Mouse (Mus musculus) thymus, postnatal 14 days (tissue): ENCODE measurements at regions not wholly inside any gene's neighbourhood (a gene's known extent, or its start where the extent isn't known, plus 50 kb on each side); places are given as distances from the start of the nearest gene placed in this dataset.

ENCODE experiments used
- DNase-seq: peaks from one replicate; pipeline ENCODE4 v3.0.0; 2021

DNA sequence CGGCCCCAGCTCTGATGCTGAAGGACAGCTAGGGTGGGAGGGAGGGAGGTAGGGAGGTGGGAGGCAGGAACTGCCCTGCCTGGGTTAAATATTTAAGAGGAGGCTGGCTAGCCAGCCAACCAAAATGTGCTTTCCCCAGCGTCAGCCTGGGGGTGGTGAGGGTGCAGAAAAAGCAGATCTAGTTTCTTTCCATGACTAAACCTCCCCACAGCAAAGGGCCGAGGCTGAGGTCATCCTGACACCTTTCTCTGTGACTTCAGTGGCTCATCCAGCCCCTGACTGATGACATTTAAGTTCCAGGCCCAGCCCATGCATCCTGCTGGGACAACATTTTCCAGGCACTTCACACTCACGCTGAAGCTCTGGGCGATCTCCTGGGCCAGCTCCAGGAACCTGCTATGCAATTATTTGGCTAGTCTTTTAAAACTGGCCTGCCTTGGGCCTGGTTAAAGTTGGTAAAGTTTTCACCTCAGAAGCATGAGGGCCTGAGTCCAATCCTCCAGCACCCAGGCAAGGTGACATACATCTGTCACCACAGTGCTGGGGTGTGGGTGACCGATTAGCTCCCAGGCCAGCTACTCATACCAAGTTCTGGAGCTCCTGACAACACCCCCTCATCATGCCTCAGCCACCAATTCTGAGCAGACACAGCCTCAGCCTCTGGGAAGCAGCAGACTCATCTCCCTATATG, 243.8 kb upstream of the Sulf2 start:
- DNase-seq, result no peak

- DNase-seq, result no peak
Measured at GRCm38 (mm10) chr2:166398774-166399139, 243.3 kb upstream of the Sulf2 start.

- DNase-seq, result no peak
Measured at GRCm38 (mm10) chr2:166398156-166398555, 242.7 kb upstream of the Sulf2 start.

DNA sequence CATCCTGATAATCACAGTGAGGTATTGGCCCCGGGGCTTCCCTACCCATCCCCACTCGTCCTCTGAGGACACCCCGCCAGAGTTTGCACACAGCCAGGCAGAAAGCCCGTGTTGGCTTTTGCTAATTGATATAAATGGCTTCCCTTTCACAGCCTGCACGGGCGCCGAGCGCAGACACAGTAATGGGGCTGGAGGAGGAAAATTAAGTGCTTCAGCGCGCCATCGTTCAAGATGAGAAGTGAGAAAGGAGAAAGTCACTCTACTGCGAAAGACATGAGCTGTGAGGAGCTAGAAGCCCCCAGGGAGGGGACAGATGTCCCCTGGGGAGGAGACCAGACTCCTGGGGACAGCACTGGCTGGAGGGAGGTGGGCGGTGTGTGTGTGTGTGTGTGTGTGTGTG, 239.2 kb upstream of the Sulf2 start:
- no peak for DNase-seq

GRCm38 (mm10) chr2:166391176-166391575, 235.7 kb upstream of the Sulf2 start:
- no peak for DNase-seq

DNA sequence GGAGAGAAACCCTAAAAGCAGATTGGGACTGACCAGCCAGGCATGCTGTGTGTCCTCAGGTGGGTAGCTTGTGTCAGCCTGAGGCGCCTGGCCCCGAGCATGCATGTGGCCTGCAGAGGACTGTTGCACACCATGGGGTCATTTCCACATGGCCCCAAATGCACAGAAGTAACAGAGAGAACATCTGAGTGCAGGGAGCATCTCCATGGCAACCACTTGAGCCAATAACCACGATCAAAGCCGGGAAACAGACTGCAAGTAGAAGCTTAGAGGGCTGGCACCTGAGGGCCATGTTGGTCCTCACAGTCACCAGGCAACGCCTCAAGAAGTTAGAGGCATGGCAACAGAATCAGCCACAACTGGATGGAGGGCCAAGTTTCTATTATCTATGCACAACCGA, 232.6 kb upstream of the Sulf2 start:
- DNase-seq, result no peak

DNA sequence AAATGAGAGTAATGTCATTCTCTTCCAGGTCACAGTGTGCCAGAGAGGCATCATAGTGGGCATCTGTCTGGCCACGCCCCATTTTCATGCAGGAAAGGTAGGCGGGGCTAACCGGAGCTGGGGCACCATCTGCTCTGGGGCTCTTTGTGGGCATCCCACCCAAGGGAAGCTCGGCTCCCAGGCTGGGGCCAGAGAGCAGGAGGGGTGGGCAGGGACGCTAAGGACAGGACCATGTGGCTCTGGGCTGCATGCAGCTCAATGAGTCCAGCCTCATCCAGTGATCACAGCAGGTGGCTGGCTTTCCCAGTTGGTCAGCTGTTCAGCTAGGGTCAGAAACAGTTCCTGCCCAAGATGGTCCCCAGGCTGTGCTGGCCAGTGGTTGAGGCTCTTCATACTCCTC, 231.4 kb upstream of the Sulf2 start:
- no peak for DNase-seq

DNA sequence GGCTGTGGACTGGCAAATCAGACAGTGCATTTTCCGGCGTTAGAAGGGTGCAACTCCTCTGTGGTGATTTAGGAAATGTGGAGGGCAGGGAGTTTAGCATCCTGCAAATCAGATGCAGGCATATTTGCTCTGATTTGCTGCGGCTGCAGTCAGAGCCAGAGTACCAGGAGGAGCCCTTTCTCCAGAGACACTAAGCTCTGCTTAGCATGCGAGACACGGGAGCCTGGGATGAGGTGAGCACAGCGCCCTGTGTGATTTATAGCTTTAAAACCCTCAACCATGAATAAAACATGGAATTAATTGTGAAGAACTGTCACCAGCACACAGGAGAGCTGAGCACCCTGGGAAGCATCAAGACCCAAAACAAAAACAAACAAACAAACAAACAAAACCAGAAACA, 229.1 kb upstream of the Sulf2 start:
- no peak for DNase-seq

DNA sequence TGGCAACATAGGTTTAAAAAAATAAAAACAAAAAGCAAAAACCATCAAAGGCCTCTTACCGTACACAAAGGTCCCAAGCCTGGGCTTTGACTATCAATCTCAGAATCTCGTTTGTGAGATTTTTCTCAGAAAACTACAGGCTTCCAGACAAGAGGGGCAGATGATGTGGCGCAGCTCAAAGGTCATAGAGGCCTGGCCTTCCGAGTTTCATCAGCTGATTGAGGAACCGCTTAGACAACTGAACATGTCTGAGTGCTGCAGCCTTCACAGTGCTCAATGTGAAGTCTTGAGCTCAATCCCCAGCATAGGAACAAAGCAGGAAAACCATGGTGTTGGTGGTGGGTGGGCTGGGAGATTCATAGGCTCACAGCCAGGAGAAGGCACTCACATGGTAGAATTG, 227.9 kb upstream of the Sulf2 start:
- DNase-seq, result no peak

GRCm38 (mm10) chr2:166382180-166382579, 226.7 kb upstream of the Sulf2 start:
- DNase-seq, result no peak

- no peak for DNase-seq
Measured at GRCm38 (mm10) chr2:166380854-166381253, 225.4 kb upstream of the Sulf2 start.

- DNase-seq, result no peak
Measured at GRCm38 (mm10) chr2:166378325-166378724, 222.9 kb upstream of the Sulf2 start.

DNA sequence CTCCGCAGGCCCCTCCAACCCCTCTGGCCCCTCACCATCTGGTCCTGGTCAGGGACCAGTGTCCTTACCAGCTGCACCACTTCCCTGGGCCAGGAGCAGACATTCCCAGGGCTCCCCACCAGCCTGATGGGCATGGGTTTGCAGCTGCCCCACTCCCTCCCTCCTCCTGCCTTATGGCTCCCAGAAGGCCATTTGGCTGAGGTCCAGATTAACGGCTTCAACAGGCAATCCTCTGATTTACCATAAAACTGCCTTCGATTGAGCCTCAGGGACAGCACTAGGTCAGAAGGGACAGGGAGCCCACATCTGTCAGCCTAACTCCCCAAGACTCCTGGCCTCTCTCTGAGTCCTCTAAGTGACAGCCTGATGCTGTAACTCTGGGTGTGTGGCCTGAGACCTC, 221.9 kb upstream of the Sulf2 start:
- DNase-seq, result no peak

- DNase-seq, result no peak
Measured at GRCm38 (mm10) chr2:166375639-166376038, 220.2 kb upstream of the Sulf2 start.

- no peak for DNase-seq
Measured at GRCm38 (mm10) chr2:166370776-166371175, 215.3 kb upstream of the Sulf2 start.

DNA sequence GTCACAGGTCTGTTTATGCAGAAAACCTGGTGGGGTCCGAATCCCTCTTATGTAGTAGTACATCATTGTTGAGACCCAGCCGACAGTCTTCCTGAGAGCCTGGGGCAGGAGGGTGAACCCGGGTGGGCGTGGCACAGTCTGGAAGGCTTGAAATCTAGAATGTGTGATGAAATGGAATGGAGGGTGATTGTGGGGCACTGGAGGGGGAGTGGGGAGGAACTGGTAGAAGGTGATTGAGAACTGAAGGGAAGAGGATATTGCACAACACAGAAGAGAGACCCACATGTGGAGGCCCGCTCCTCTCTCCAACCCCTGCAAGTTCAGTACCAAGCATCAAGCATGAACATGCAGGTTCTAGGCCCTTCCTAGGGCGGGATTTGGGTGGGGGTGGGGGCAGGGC, 206.2 kb upstream of the Sulf2 start:
- DNase-seq, result no peak

DNA sequence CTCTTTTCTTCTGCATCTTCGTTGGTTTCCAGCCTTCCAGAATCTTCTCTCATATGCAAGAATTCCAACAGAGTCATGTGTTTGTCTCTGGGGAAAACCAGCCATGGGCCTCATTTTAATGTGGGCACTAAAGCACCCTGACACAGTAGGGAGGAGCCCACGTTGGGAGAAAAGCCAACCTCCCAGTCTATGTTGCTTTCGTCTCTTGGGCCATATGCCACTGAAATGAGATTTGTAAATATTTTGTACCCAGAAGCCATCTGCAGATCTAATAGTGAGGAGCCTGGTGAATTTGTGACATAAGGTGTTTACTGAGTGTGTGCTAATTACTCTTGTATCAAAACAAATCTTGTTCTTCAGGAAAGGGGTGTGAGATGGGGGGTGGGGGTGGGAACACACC, 205.3 kb upstream of the Sulf2 start:
- DNase-seq, result no peak

- DNase-seq, result no peak
Measured at GRCm38 (mm10) chr2:166359995-166360394, 204.5 kb upstream of the Sulf2 start.

GRCm38 (mm10) chr2:166357824-166358223, 202.4 kb upstream of the Sulf2 start:
- DNase-seq, result no peak

DNA sequence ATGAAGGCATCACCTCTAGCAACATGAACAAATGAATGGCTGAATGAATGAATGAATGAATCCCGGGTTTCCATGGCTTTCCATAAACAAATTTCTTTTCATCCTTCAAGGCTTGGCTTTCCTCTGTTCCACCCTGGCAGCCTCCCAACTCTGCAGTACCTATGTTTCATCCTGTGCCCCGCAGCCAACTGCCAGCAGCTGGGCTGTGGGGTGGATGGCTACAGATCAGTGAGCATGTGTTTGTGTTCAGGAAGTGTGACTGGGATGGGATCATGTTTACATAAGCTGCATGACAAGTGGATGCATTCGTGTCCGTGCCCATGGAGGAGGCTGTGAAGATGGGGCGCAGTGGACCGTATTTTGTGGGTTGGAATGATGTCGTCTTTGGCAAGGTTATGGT, 200.5 kb upstream of the Sulf2 start:
- DNase-seq, result no peak

DNA sequence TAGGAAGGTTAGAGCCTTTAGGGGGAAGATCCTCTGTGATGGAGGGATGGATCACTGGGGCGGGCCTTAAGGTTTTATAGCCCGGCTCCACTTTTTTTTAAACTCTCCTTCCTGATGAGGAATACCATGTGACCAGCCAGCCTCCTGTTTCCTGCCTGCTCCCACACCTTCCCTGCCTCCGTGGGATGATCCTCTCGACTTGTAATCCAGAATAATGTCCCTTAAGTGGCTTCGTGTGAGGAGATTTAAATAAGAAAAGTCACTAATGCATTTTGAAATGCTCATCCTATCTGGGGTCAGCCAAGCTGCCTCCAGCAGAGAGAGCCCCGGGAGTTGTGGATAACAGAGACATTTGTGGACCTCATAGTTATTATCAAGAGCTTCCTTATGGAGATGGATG, 200.0 kb upstream of the Sulf2 start:
- no peak for DNase-seq

DNA sequence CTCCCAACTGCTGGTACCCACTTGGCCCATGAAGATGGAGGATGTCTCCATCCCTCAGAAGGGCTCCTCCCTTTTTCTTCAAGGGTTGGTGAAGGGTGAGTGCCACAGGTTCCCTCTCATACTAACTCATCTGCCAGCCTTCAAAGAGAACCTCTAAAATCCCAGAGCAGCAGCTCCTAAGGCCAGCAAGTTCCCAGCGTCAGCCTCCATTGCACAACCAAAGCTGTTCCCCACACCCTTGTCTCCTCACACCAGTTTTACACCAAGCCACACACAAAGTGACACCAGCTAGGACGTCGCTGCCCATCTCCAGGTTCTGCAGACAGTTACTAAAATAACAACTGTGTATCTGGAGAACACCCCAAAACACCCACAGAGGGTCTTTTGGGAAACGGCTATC, 198.9 kb upstream of the Sulf2 start:
- DNase-seq, result no peak

GRCm38 (mm10) chr2:166353447-166354111, 198.1 kb upstream of the Sulf2 start:
- peak; percentile 8 for DNase-seq

- DNase-seq, result no peak
Measured at GRCm38 (mm10) chr2:166351984-166352383, 196.5 kb upstream of the Sulf2 start.

DNA sequence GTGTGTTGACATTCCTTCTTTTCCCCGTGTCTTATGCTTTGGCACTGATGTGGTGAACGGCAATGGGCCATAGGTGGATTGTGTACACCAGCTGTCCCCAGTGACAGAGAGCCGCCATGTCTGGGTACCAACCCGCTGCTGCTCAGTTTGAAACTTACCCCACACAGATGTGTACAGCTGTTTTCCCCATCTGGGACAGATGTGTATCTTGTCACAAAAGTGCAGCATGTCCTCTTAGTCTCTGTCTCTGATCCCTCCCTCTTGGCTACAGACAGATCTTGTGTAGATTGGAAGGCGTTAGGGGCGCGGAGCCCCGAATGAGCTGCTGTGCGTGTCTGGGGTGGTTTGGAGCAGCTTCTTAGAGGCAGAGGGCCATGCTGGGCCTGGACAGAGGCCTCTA, 196.1 kb upstream of the Sulf2 start:
- DNase-seq, result no peak
